Mouse (Mus musculus) kidney, postnatal 0 days (tissue): Measurements from ENCODE around the gene Pan2. TPM values are rescaled to one million over a fixed set of nuclear protein-coding genes. Genes with fewer than 3 reads are reported as not detected.
"Not testable (repeated sequence)": the region's sequence is repeated elsewhere in the genome, so short reads cannot be mapped to it uniquely, and the experiment has no call there.

Source experiments
- ATAC-seq: fragments of 200-750 bp; cut with Nextera tagmentation; replicated peaks from 2 replicates; pipeline ENCODE4 v1.8.0; 2017; ENCODE audit warnings: low read depth, moderate number of reproducible peaks, moderate TSS enrichment, moderate library complexity; ENCODE audit not compliant: low FRiP score
- DNase-seq: peaks from one replicate; pipeline ENCODE4 v3.0.0-alpha.2; 2016; ENCODE audit warnings: low spot score
- H3K27ac ChIP-seq: fragments of 300-500 bp; sonication (generic); 2 replicates; pipeline ENCODE4 v1.5.1; 2014; ENCODE audit warnings: mild to moderate bottlenecking
- H3K27me3 ChIP-seq: fragments of 300-500 bp; sonication (generic); 2 replicates; pipeline ENCODE4 v1.6.1; 2014; ENCODE audit warnings: low read length, mixed read lengths; ENCODE audit not compliant: insufficient read depth
- H3K36me3 ChIP-seq: fragments of 300-500 bp; sonication (generic); 2 replicates; pipeline ENCODE4 v1.6.1; 2014; ENCODE audit warnings: low read length, mixed read lengths; ENCODE audit not compliant: insufficient read depth
- H3K4me1 ChIP-seq: fragments of 300-500 bp; sonication (generic); replicated peaks from 2 replicates; pipeline ENCODE4 v1.6.1; 2014; ENCODE audit warnings: antibody characterized with exemption, low read length, mixed read lengths; ENCODE audit not compliant: insufficient read depth
- H3K4me2 ChIP-seq: fragments of 300-500 bp; sonication (generic); 2 replicates; pipeline ENCODE4 v1.6.1; 2014; ENCODE audit warnings: mild to moderate bottlenecking, low read length, moderate library complexity, mixed read lengths
- H3K4me3 ChIP-seq: fragments of 300-500 bp; sonication (generic); replicated peaks from 2 replicates; pipeline ENCODE4 v1.5.1; 2014; ENCODE audit warnings: low read depth, low read length
- H3K9ac ChIP-seq: fragments of 300-500 bp; sonication (generic); 2 replicates; pipeline ENCODE4 v1.6.1; 2014; ENCODE audit warnings: low read depth, low read length
- H3K9me3 ChIP-seq: fragments of 300-500 bp; sonication (generic); replicated peaks from 2 replicates; pipeline ENCODE4 v1.6.1; 2016; ENCODE audit warnings: low read length, inconsistent platforms, mixed read lengths
- CTCF ChIP-seq: IDR thresholded peaks from 2 replicates; pipeline ENCODE4 v1.5.1; 2016; ENCODE audit warnings: antibody characterized with exemption, low read depth, mild to moderate bottlenecking, moderate library complexity
- WGBS: fragments of 180-500 bp; shearing (Covaris S2); extraction: QIAGEN DNeasy Blood & Tissue Kit; methylation state at CpG from one replicate; pipeline ENCODE4 v1.1.7; 2014; 5-methylcytosine and 5-hydroxymethylcytosine counted together
- polyA plus RNA-seq: library from polyadenylated mRNA; unstranded; fragments of >200 nt; fragmentation: Nextera tagmentation; extraction: Ambion mirVana; gene quantifications from 2 replicates; pipeline ENCODE4 v1.2.1, GENCODE M21; 2015

Pan2 gene
- 26.5 and 28.5 TPM in 2 replicates for polyA plus RNA-seq

DNA sequence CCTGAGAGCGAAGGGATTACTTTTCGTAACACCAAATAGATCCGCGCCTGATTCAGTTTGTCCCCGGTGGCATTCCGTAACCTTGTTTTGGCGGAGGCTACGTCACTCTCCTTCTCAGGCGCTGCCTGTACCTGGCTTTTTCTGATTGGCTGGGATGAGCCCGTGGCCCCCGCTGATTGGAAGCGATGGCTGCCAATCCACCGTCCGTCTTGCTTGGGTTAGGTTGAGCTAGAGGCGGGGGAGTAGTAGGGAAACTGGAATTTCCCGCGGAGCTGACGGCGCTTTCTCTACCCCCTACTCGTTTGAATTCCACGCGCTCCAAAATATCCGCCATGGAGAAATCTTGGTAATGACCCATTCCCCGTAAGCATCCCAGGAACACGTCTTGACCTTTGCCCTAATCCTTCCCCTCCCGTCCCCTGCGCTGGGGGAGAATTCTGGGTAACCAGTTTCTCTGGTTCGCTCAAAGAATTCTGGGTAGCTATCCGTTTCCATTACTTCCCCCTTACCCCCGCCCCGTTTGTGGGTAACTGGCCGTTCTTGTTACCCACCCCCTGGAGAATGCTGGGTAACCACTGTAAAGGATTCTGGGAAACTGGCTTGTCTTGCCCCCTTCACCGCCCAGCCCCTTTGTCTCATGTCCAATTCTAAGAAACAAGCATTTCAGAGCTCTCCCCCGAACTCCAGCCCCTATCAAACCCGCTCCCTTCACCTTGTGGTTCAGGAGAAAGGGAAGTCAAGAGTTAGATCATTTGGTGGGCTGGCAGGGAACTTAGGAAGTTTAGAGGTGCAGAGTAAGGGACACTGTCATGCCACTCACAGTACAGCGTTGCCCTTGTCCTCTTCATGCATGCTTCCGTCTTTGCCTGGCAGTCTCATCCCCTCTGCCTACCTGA is at the start of gene Pan2:
Gene Pan2, plus strand, starts transcription at position 210 of the 896 bp plus-strand sequence.
- Histone ChIP-seq H3K27me3 (no peaks in the 10 kb centered on the region), H3K4me2 (peak within 1 kb of the TSS; percentile 84), H3K9ac (peak within 1 kb of the TSS; percentile 81), H3K4me3 (peak within 1 kb of the TSS; percentile 57), H3K9me3 (no peaks in the 10 kb centered on the region), H3K27ac (peak within 1 kb of the TSS; percentile 98), H3K36me3 (0 out of 2 replicates have a peak, but pooled peaks cover 5% of the 10 kb centered on the region), H3K4me1 (peaks cover 15% of the 10 kb centered on the region)
- DNase-seq = peak; percentile 99
- no peak for TF ChIP-seq CTCF
- peak; percentile 99 for ATAC-seq
- 1% methylated on average over 37 of the region's 37 CpGs for WGBS

DNA sequence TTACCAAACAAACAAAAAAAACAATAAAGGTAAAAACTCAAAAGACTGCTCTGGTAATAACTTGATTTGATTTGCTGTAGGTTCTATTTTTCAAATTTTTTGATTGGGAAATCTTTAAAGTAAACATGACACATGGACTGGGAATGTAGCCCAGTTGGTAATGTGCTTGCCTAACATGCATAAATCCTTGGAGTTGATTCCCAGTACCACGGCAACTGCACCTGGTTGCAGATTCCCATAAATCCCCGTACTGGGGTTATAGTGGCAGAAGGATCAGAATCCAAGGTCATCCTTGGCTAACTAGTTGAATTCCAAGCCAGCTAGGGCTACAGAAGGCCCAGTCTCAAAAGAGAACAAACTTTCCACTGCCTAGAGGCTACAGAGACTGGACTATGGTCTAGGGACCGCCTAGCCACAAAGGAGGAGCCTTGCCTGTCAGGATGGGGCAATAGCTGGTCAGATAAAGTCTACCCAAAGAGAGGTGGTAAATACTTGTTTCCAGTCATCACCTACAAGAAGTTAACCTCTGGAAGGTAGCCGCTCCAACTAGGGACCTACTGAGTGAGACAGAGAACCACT is 49.4 kb upstream of the Pan2 start, which contains the start of gene Apon:
Gene Apon, plus strand, starts transcription at position 420 of the 579 bp plus-strand sequence.
- no peak for TF ChIP-seq CTCF
- peaks cover 32% of the 10 kb centered on the region for H3K36me3 ChIP-seq
- ATAC-seq = no peak
- no peak within 1 kb of the TSS for H3K9ac ChIP-seq
- no peak within 1 kb of the TSS for H3K4me2 ChIP-seq
- WGBS = 80% methylated on average over 4 of the region's 4 CpGs
- no peak within 1 kb of the TSS for H3K27ac ChIP-seq
- H3K4me3 ChIP-seq = no peak within 1 kb of the TSS
- no peaks in the 10 kb centered on the region for H3K9me3 ChIP-seq
- H3K27me3 ChIP-seq = no peaks in the 10 kb centered on the region
- no peak for DNase-seq
- H3K4me1 ChIP-seq = no peaks in the 10 kb centered on the region

DNA sequence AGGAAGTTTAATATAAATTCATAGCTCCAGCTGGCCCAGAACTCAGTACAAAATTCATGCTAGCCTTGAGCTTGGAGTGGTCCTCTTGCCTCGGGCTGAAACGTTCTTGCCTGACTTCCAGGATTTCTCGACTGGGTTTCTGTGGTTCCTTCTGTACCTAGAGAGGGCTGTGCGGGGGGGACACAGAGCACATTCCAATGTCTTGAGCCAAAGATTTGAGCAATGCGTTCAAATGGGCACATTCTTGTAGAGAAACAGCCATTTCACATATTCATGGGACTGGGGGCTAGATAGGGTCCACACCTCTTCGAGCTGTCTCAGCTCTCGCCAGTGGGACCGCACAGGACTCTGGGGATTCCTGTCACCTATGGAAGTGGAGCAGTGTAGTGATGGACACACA is 47.2 kb upstream of the Pan2 start:
- no peak overlapping the region for H3K4me2 ChIP-seq
- TF ChIP-seq CTCF = no peak
- no peaks in the 10 kb centered on the region for H3K4me1 ChIP-seq
- no peak overlapping the region for H3K9ac ChIP-seq
- no peaks in the 10 kb centered on the region for H3K27me3 ChIP-seq
- no peak for ATAC-seq
- no peaks in the 10 kb centered on the region for H3K9me3 ChIP-seq
- DNase-seq = no peak
- H3K4me3 ChIP-seq = no peak overlapping the region
- 83% methylated on average over 8 of the region's 8 CpGs for WGBS
- H3K36me3 ChIP-seq = peaks cover 13% of the 10 kb centered on the region
- H3K27ac ChIP-seq = no peak overlapping the region

DNA sequence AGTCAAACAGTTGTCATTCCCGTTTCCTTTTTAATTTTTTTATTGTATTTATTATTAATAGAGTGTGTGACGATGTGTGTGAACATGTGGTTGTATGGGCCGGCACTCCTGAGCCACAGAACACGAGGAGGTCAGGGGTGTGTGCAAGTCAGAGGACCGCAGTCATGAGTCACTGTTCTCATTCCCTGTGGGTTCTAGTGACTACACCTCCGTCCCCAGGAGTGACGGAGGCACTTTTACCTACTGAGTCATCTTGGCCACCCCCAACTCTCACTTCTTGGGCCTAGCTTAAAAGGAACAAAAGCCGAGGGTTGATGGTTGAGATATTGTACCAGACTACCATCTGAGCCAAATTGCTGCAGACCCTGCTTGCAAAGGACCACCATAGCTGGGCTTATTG is 46.8 kb upstream of the Pan2 start:
- Histone ChIP-seq H3K9me3 (no peaks in the 10 kb centered on the region), H3K36me3 (peaks cover 9% of the 10 kb centered on the region), H3K4me3 (no peak overlapping the region), H3K27ac (no peak overlapping the region), H3K4me2 (no peak overlapping the region), H3K9ac (no peak overlapping the region), H3K4me1 (no peaks in the 10 kb centered on the region), H3K27me3 (no peaks in the 10 kb centered on the region)
- no peak for ATAC-seq
- no peak for DNase-seq
- no peak for TF ChIP-seq CTCF
- WGBS = 72% methylated on average over 8 of the region's 8 CpGs

DNA sequence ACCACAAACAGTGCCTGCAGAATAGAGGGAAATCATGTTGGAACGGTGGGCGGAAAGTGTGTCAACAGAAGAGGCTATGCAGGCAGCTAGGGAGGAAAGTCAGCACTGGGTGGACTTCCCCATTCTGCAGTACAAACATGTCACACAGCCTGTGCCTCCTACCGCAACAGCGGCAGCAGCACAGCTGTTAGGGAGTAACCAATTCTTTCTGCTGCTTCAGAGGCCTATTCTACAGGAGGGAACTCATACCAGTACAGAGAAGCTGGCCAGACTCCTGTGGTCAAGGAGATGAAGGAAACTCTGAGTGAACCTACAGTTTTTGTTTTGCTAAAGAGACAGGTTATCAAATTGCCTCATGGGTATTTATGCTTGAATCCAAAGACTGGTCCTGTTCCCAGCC is 44.2 kb upstream of the Pan2 start:
- H3K9ac ChIP-seq = no peak overlapping the region
- ATAC-seq = no peak
- H3K4me3 ChIP-seq = no peak overlapping the region
- DNase-seq = no peak
- H3K36me3 ChIP-seq = no peaks in the 10 kb centered on the region
- TF ChIP-seq CTCF = no peak
- WGBS = 68% methylated on average over 4 of the region's 4 CpGs
- H3K4me2 ChIP-seq = no peak overlapping the region
- H3K27me3 ChIP-seq = no peaks in the 10 kb centered on the region
- no peak overlapping the region for H3K27ac ChIP-seq
- no peaks in the 10 kb centered on the region for H3K9me3 ChIP-seq
- no peaks in the 10 kb centered on the region for H3K4me1 ChIP-seq

DNA sequence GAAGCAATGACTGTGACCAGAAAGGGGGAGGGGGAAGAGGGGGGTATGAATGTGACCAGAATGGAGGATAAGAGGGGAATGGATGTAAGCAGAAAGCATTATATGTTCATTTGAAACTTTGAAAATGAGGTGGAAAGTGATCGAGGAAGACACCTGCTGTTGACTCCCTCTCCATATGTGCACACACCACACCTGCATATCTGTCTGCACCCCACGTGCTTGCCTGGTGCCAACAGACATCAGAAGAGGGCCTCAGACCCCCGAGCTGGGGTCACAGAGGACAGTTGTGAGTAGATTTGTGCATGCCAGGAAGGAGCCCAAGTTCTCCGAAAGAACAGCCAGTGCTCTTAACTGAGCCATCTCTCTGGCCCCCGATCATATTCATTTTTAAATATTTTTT is 43.2 kb upstream of the Pan2 start:
- Histone ChIP-seq H3K27ac (no peak overlapping the region), H3K4me3 (no peak overlapping the region), H3K9ac (no peak overlapping the region), H3K36me3 (no peaks in the 10 kb centered on the region), H3K9me3 (no peaks in the 10 kb centered on the region), H3K27me3 (no peaks in the 10 kb centered on the region), H3K4me2 (no peak overlapping the region), H3K4me1 (no peaks in the 10 kb centered on the region)
- WGBS = 90% methylated on average over 5 of the region's 5 CpGs
- no peak for TF ChIP-seq CTCF
- ATAC-seq (no peak), DNase-seq (no peak)

DNA sequence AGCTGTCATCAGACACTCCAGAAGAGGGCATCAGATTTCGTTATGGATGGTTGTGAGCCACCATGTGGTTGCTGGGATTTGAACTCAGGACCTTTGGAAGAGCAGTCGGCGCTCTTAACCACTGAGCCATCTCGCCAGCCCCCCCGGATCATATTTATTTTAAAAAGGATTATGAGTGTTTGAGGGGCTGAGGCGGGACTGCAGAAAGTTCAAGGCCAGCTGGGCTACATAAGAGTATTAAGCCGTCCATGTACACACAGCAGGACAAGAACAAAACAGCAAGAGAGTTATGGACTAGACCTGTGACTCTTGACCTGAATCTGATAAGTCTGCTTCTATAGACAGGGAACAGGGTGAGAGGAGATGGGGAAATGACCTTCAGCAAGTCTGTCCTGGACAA is 42.8 kb upstream of the Pan2 start:
- not testable (repeated sequence) for H3K36me3 ChIP-seq, H3K27me3 ChIP-seq, H3K4me2 ChIP-seq, H3K27ac ChIP-seq, H3K4me1 ChIP-seq, H3K4me3 ChIP-seq, H3K9ac ChIP-seq, ATAC-seq, H3K9me3 ChIP-seq, DNase-seq
- WGBS = 72% methylated on average over 7 of the region's 7 CpGs
